Mouse (Mus musculus) duodenum, adult 2 months (tissue): Measurements from ENCODE around the gene Lcorl. TPM values are rescaled to one million over a fixed set of nuclear protein-coding genes. Genes with fewer than 3 reads are reported as not detected.

Experiments
- polyA plus RNA-seq: library from polyadenylated mRNA; depleted of rRNA; stranded (reverse); fragments of >200 nt; gene quantifications from 2 replicates; pipeline ENCODE4 v1.2.3, GENCODE M21; 2012; ENCODE audit warnings: low replicate concordance; rRNA removed

The Lcorl gene
- 2.0 and 3.7 TPM in 2 replicates for polyA plus RNA-seq

DNA sequence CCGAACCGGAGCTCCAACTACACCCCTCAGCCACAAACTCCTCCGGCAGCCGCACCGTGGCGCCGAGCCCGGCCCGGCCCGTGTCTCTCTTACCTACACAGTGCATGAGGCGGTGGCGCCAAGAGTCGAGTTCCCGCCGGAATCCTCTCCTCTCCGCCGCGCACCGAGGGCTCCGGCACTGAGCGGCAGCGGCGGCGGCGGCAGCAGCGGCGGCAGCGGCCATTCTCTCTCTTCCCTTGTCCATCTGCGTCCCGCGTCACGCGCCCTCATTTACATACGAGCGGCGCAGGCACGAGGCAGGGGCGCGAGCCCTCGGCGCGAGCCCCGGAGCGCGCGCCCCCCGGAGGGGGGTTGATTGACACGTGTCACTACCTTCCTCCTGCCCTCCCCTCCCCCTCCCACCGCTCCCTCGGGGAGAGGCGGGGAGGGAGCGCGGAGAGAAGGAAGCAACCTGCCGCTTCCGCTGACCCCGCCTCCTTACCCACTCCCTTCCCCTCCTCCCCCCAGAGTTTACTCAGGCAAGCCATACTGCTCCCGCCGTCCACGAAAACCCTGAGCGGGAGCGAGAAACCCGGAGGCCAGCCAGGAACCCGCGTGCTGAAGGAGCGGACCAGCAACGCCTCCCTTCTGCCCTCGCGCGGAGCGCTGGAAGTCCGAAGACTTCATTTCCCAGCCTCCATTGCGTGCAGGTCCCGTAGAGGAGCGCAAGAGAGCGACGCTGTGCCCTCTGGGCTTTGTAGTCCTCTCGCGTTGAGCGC lies at the start of gene Lcorl:
TSS of gene Lcorl (minus strand) at position 362 of the 758 bp plus-strand sequence.

DNA sequence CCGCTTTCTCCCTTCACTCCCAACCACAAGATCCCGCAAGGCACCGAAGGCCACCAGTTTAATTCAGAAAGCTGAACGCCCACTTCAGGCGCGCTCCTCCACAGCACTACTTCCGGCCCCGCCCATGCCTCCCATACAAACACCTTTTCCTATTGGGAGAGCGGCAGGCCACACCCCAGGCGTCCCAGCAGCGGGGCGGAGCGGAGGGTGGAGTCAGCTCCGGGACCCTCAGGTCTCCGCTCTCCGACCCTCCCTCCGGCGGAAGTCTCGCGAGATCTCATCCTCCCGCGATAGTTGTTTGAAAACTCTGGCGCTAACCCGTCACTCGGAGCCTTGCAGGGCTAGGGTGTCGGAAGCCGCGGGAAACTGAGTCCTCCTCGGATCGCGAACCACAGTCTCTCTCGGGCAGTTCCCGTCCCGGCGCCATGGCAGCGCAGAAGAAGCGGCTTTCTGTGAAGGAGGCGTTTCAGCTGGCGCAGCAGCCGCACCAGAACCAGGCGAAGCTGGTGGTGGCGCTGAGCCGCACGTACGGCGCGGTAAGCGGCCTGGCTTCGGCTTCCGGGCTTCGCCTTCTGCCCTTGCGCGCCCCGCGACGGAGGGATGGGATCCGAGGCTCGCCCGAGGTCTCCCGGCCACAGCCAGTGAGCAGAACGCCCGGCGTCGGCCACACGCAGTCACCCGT lies 187.7 kb downstream of the Lcorl start, which contains the start of gene Ncapg:
TSS of gene Ncapg (plus strand) at position 322 of the 682 bp plus-strand sequence.

Other genes with a start within 250 kb of the Lcorl start
- gene Fam184b, start 218.0 kb downstream of the Lcorl start, polyA plus RNA-seq, result 0.04 TPM in 1 of 2 replicates, not detected in the other
- 0.15 and 0.36 TPM in 2 replicates for gene Ncapg, start 187.7 kb downstream of the Lcorl start, polyA plus RNA-seq